Mouse (Mus musculus): ENCODE measurements at regions not wholly inside any gene's neighbourhood (a gene's known extent, or its start where the extent isn't known, plus 50 kb on each side); places are given as distances from the start of the nearest gene placed in this dataset.

DNA sequence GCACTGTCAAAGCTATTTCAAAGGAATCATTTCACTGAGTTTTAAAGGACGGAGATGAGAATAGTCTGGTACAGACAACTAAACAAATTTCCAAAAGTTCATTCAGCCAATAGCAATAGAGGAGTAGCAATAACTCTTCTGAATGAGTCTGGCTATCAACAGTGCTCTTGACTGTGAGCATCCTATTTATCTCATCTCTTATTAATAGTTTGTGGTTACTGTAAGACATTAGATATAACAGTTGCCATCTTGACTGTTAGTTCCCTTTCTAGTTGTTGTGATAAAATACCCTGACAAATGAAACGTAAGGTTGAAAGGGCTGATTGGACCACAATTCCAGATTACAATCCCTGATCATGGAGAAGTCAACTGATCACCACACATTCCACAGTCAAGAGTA lies 103.5 kb upstream of the Map3k7 start:
- TF ChIP-seq CTCF (IDR thresholded peaks at IDR 0.05; ENCODE audit: low read depth), result no peak
- no peak for TF ChIP-seq EP300 (IDR thresholded peaks at IDR 0.05; ENCODE audit: low read depth)

Data from liver, postnatal 0 days (tissue).